ENCODE assay signal across 8 mouse cellular contexts in the genomic region with DNA sequence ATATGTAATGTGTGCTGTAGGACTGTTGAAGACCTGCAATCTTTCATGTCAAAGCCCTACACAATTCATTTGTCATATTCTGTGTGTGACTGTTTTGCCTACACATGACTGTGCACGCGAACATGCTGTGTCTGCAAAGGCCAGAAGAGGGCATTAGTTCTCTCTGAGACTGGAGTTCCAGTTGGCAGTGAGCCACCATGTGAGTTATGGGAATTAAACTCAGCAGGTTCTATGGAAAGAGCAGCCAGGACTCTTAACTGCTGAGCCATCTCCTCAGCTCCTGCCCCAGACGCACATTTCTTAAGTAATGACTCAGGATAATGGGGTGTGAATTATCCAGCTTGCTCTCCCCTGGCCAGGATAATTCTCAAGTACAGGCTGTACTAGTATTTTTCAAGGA.
DNase-seq lines count a peak whose midpoint lies in the region; ATAC-seq and TF ChIP-seq lines count a peak whose summit lies in the region.

No protein-coding gene starts in this region.

- H3K27ac ChIP-seq in CH12.LX (ENCODE audit: insufficient read depth, low read depth): no peak overlapping the region
- no peak overlapping the region for H3K27ac ChIP-seq in embryonic facial prominence, embryonic 10.5 days (replicated peaks)
- no peak overlapping the region for H3K27ac ChIP-seq in neural tube, embryonic 11.5 days (ENCODE audit: low read depth, low read length)

- H3K36me3 ChIP-seq in CH12.LX (replicated peaks in 1 of 2; ENCODE audit: control insufficient read depth in 1 of 2, insufficient read depth in 1 of 2, low read length in 1 of 2): no peaks in the 10 kb centered on the region
- H3K36me3 ChIP-seq in embryonic facial prominence, embryonic 10.5 days (replicated peaks): no peaks in the 10 kb centered on the region
- H3K36me3 ChIP-seq in neural tube, embryonic 11.5 days (ENCODE audit: control insufficient read depth, insufficient read depth, low read length): no peaks in the 10 kb centered on the region

- TF ChIP-seq POLR2A in CH12.LX (IDR thresholded peaks at IDR 0.05; ENCODE audit: low read depth, low read length): no peak

- H3K79me2 ChIP-seq in CH12.LX (replicated peaks; ENCODE audit: control insufficient read depth, extremely low read depth, insufficient read depth, poor library complexity, severe bottlenecking): no peaks in the 10 kb centered on the region

- no peak overlapping the region for H3K4me2 ChIP-seq in CH12.LX (ENCODE audit: insufficient read depth, low read depth, poor library complexity, severe bottlenecking)
- no peak overlapping the region for H3K4me2 ChIP-seq in neural tube, embryonic 11.5 days (ENCODE audit: low read depth)

- intact Hi-C loops in heart, postnatal 10 days (cut with DNase I): loop anchor here (2.0 kb wide), 1 partner anchor 398 kb away; no protein-coding TSS in a partner anchor

- peak; percentile 27 to 66; a peak in 2 of 4 replicates for TF ChIP-seq CTCF in CH12.LX (conservative IDR thresholded peaks at IDR 0.05 in 1 of 2, IDR thresholded peaks at IDR 0.05 in 1 of 2; ENCODE audit: low read depth in 2 of 2, low read length in 2 of 2)

- 51% methylated on average over 3 of the region's 3 CpGs for WGBS in embryonic facial prominence, embryonic 10.5 days
- 57% methylated on average over 3 of the region's 3 CpGs for WGBS in neural tube, embryonic 11.5 days

- no peaks in the 10 kb centered on the region for H3K27me3 ChIP-seq in CH12.LX (replicated peaks)
- H3K27me3 ChIP-seq in embryonic facial prominence, embryonic 10.5 days (replicated peaks; ENCODE audit: low read depth, poor library complexity, severe bottlenecking): no peaks in the 10 kb centered on the region
- H3K27me3 ChIP-seq in neural tube, embryonic 11.5 days (ENCODE audit: control insufficient read depth, insufficient read depth, low read length): no peaks in the 10 kb centered on the region

- in situ Hi-C loops in CH12.LX (cut with MboI; ENCODE audit: low pct_ligation_motif_present, low pct_unique_long_range_greater_than_20kb, low sequenced_read_pairs): no loop called here

- H3K4me3 ChIP-seq in CH12.LX (replicated peaks in 1 of 3; ENCODE audit: low read depth in 2 of 3, low read length in 2 of 3, poor library complexity in 1 of 3): no peak overlapping the region
- H3K4me3 ChIP-seq in embryonic facial prominence, embryonic 10.5 days: no peak overlapping the region
- H3K4me3 ChIP-seq in neural tube, embryonic 11.5 days (ENCODE audit: low read depth, low read length): no peak overlapping the region

- dilution Hi-C loops in CH12.LX (cut with MboI; ENCODE audit: extremely low pct_ligation_motif_present, extremely low pct_unique_long_range_greater_than_20kb, low sequenced_read_pairs): no loop called here

- H3K9me3 ChIP-seq in CH12.LX (replicated peaks; ENCODE audit: low read length): no peaks in the 10 kb centered on the region
- H3K9me3 ChIP-seq in embryonic facial prominence, embryonic 10.5 days: no peaks in the 10 kb centered on the region
- no peaks in the 10 kb centered on the region for H3K9me3 ChIP-seq in neural tube, embryonic 11.5 days (ENCODE audit: control insufficient read depth, low read length)

- ATAC-seq in neural tube, embryonic 11.5 days (ENCODE audit: insufficient read depth, low FRiP score, low TSS enrichment): peak; percentile 38; the same call in 1 of the 2 replicates

- H3K9ac ChIP-seq in CH12.LX (ENCODE audit: insufficient read depth, low read depth): no peak overlapping the region
- no peak overlapping the region for H3K9ac ChIP-seq in neural tube, embryonic 11.5 days (ENCODE audit: low read length)

- H3K4me1 ChIP-seq in CH12.LX (ENCODE audit: control insufficient read depth in 1 of 2, insufficient read depth in 2 of 2): peaks cover 5 to 13% of the 10 kb centered on the region in 2 experiments
- H3K4me1 ChIP-seq in embryonic facial prominence, embryonic 10.5 days: no peaks in the 10 kb centered on the region
- H3K4me1 ChIP-seq in neural tube, embryonic 11.5 days (ENCODE audit: control insufficient read depth, insufficient read depth, low read length): no peaks in the 10 kb centered on the region

- TF ChIP-seq RAD21 in CH12.LX (IDR thresholded peaks at IDR 0.05; ENCODE audit: low read depth, low read length): peak; percentile 59

- no peak for TF ChIP-seq EP300 in CH12.LX (IDR thresholded peaks at IDR 0.05; ENCODE audit: low read length)

- peak; percentile 12 to 47 for DNase-seq in heart, postnatal 10 days
- no peak for DNase-seq in heart, adult 11 months
- peak; percentile 29 for DNase-seq in CH12.LX (ENCODE audit: extremely low read depth)
- DNase-seq in adrenal gland, postnatal 25 days: peak; percentile 30
- peak; percentile 35 for DNase-seq in embryonic facial prominence, embryonic 10.5 days (ENCODE audit: low spot score)
- peak; percentile 11 for DNase-seq in layer of hippocampus, adult 9-10 months (ENCODE audit: low spot score)
- DNase-seq in neural tube, embryonic 11.5 days (ENCODE audit: low spot score): peak; percentile 15
- DNase-seq in yolk sac, embryonic 10.5 days (ENCODE audit: low spot score): no peak

TF ChIP-seq in CH12.LX, 34 proteins besides CTCF, POLR2A, EP300 and RAD21:
- no peak for TF ChIP-seq RCOR1 (conservative IDR thresholded peaks at IDR 0.05; ENCODE audit: low read depth, low read length)
- TF ChIP-seq MYC (IDR thresholded peaks at IDR 0.05; ENCODE audit: low read depth, low read length): 0 out of 2 replicates have a peak, but pooled peaks have one; percentile 35
- TF ChIP-seq ELF1 (IDR thresholded peaks at IDR 0.05; ENCODE audit: low read depth, low read length): no peak
- no peak for TF ChIP-seq JUND (conservative IDR thresholded peaks at IDR 0.05; ENCODE audit: low read depth, low read length)
- TF ChIP-seq BHLHE40 (IDR thresholded peaks at IDR 0.05; ENCODE audit: low read depth, low read length): peak; percentile 76
- no peak for TF ChIP-seq ZC3H11A (IDR thresholded peaks at IDR 0.05; ENCODE audit: low read depth, low read length)
- TF ChIP-seq PAX5 (IDR thresholded peaks at IDR 0.05; ENCODE audit: low read length): no peak
- no peak for TF ChIP-seq ZNF384 (IDR thresholded peaks at IDR 0.05; ENCODE audit: low read depth, low read length)
- no peak for TF ChIP-seq SIN3A (IDR thresholded peaks at IDR 0.05; ENCODE audit: low read length)
- no peak for TF ChIP-seq MAFK (IDR thresholded peaks at IDR 0.05; ENCODE audit: insufficient replicate concordance, low read length)
- no peak for TF ChIP-seq USF2 (conservative IDR thresholded peaks at IDR 0.05; ENCODE audit: low read depth, low read length)
- TF ChIP-seq SMC3 (IDR thresholded peaks at IDR 0.05; ENCODE audit: low read depth, low read length): peak; percentile 72

Comparison
In these comparisons a context has a peak if more than half of its experiments do, and no peak if none do; other contexts are left out.
1. DNase-seq: peak in heart, postnatal 10 days (2 of 2), CH12.LX (single experiment), adrenal gland, postnatal 25 days (single experiment), embryonic facial prominence, embryonic 10.5 days (single experiment), layer of hippocampus, adult 9-10 months (single experiment) and neural tube, embryonic 11.5 days (single experiment); none in heart, adult 11 months (single experiment) and yolk sac, embryonic 10.5 days (single experiment).